Mouse (Mus musculus) forebrain, postnatal 0 days (tissue): ENCODE measurements around the gene Ubtf. TPM values are rescaled to one million over a fixed set of nuclear protein-coding genes. Genes with fewer than 3 reads are reported as not detected.

ENCODE experiments used
- ATAC-seq: fragments of 200-750 bp; cut with Nextera tagmentation; 2 replicates; pipeline ENCODE4 v1.8.0; 2017; ENCODE audit warnings: mild to moderate bottlenecking, moderate library complexity
- DNase-seq: peaks from one replicate; pipeline ENCODE4 v3.0.0-alpha.2; 2015
- H3K27ac ChIP-seq: fragments of 300-500 bp; sonication (generic); 2 replicates; pipeline ENCODE4 v1.5.1; 2014; ENCODE audit warnings: low read depth, mild to moderate bottlenecking, antibody characterized with exemption, low read length, moderate library complexity, mixed read lengths
- H3K27me3 ChIP-seq: fragments of 300-500 bp; sonication (generic); 2 replicates; pipeline ENCODE4 v1.6.1; 2014; ENCODE audit warnings: mild to moderate bottlenecking, low read length, mixed read lengths; ENCODE audit not compliant: insufficient read depth
- H3K36me3 ChIP-seq: fragments of 300-500 bp; sonication (generic); 2 replicates; pipeline ENCODE4 v1.6.1; 2014; ENCODE audit warnings: mild to moderate bottlenecking, moderate library complexity; ENCODE audit not compliant: insufficient read depth
- H3K4me1 ChIP-seq: fragments of 300-500 bp; sonication (generic); 2 replicates; pipeline ENCODE4 v1.6.1; 2014; ENCODE audit warnings: antibody characterized with exemption; ENCODE audit not compliant: insufficient read depth
- H3K4me2 ChIP-seq: fragments of 300-500 bp; sonication (generic); 2 replicates; pipeline ENCODE4 v1.6.1; 2014; ENCODE audit warnings: low read depth, mild to moderate bottlenecking, moderate library complexity
- H3K4me3 ChIP-seq: fragments of 300-500 bp; sonication (generic); 2 replicates; pipeline ENCODE4 v1.5.1; 2014; ENCODE audit warnings: low read depth, low read length, mixed read lengths
- H3K9ac ChIP-seq: fragments of 300-500 bp; sonication (generic); 2 replicates; pipeline ENCODE4 v1.6.1; 2014; ENCODE audit warnings: mild to moderate bottlenecking
- H3K9me3 ChIP-seq: fragments of 300-500 bp; sonication (generic); 2 replicates; pipeline ENCODE4 v1.6.1; 2016; ENCODE audit warnings: low read length
- CTCF ChIP-seq: sonication (generic); IDR thresholded peaks from 2 replicates; pipeline ENCODE4 v1.5.1; 2016; ENCODE audit warnings: antibody characterized with exemption, control low read depth, low read depth
- WGBS: fragments of 180-500 bp; shearing (Covaris S2); extraction: QIAGEN DNeasy Blood & Tissue Kit; methylation state at CpG from one replicate; pipeline ENCODE4 v1.1.7; 2014; 5-methylcytosine and 5-hydroxymethylcytosine counted together
- polyA plus RNA-seq: library from polyadenylated mRNA; unstranded; fragments of >200 nt; fragmentation: Nextera tagmentation; extraction: Ambion mirVana; gene quantifications from 2 replicates; pipeline ENCODE4 v1.2.1, GENCODE M21; 2015
- total RNA-seq: library from RNA; depleted of rRNA; stranded (reverse); fragments of >200 nt; gene quantifications from 2 replicates; pipeline ENCODE4 v1.2.3, GENCODE M21; 2014

Gene Ubtf
- total and polyA plus RNA-seq, 2 experiments from 2014 or later = 78.7 to 94.3 TPM

GRCm38 (mm10) chr11:102308104-102308503 lies 11.4 kb downstream of the Ubtf start:
- no peak for TF ChIP-seq CTCF
- Histone ChIP-seq H3K4me1 (no peaks in the 10 kb centered on the region), H3K36me3 (peaks cover 47% of the 10 kb centered on the region), H3K9me3 (no peaks in the 10 kb centered on the region), H3K27me3 (no peaks in the 10 kb centered on the region), H3K27ac (no peak overlapping the region), H3K4me3 (no peak overlapping the region), H3K9ac (no peak overlapping the region), H3K4me2 (no peak overlapping the region)
- no peak for DNase-seq
- WGBS = 87% methylated on average over 9 of the region's 9 CpGs
- no peak for ATAC-seq

GRCm38 (mm10) chr11:102305359-102305758 lies 14.2 kb downstream of the Ubtf start:
- peaks cover 31% of the 10 kb centered on the region for H3K36me3 ChIP-seq
- no peak overlapping the region for H3K4me2 ChIP-seq
- WGBS = 68% methylated on average over 3 of the region's 3 CpGs
- no peak overlapping the region for H3K27ac ChIP-seq
- H3K4me3 ChIP-seq = no peak overlapping the region
- TF ChIP-seq CTCF = no peak
- no peaks in the 10 kb centered on the region for H3K4me1 ChIP-seq
- no peaks in the 10 kb centered on the region for H3K27me3 ChIP-seq
- no peak for ATAC-seq
- no peaks in the 10 kb centered on the region for H3K9me3 ChIP-seq
- H3K9ac ChIP-seq = no peak overlapping the region
- no peak for DNase-seq

GRCm38 (mm10) chr11:102304141-102304540 lies 15.4 kb downstream of the Ubtf start:
- no peak for TF ChIP-seq CTCF
- H3K4me2 ChIP-seq = no peak overlapping the region
- no peaks in the 10 kb centered on the region for H3K27me3 ChIP-seq
- H3K27ac ChIP-seq = no peak overlapping the region
- no peak overlapping the region for H3K9ac ChIP-seq
- DNase-seq (no peak), ATAC-seq (no peak)
- no peaks in the 10 kb centered on the region for H3K9me3 ChIP-seq
- peaks cover 24% of the 10 kb centered on the region for H3K36me3 ChIP-seq
- H3K4me3 ChIP-seq = no peak overlapping the region
- 35% methylated on average over 2 of the region's 2 CpGs for WGBS
- H3K4me1 ChIP-seq = no peaks in the 10 kb centered on the region

- Histone ChIP-seq H3K4me3 (no peak overlapping the region), H3K9me3 (no peaks in the 10 kb centered on the region), H3K4me1 (peaks cover 5% of the 10 kb centered on the region), H3K27me3 (no peaks in the 10 kb centered on the region), H3K4me2 (no peak overlapping the region), H3K9ac (no peak overlapping the region), H3K36me3 (no peaks in the 10 kb centered on the region), H3K27ac (no peak overlapping the region)
- no peak for ATAC-seq
- peak; percentile 78 for DNase-seq
- 10% methylated on average over 1 of the region's 1 CpGs for WGBS
- peak; percentile 73 for TF ChIP-seq CTCF
These were observed 19.7 kb downstream of the Ubtf start for GRCm38 (mm10) chr11:102299839-102300238.

- DNase-seq = no peak
- WGBS = 26% methylated on average over 27 of the region's 27 CpGs
- peak; percentile 3; the same call in 1 of the 2 replicates for ATAC-seq
- Histone ChIP-seq H3K9me3 (no peaks in the 10 kb centered on the region), H3K9ac (peak overlapping the region; percentile 84), H3K36me3 (peaks cover 12% of the 10 kb centered on the region), H3K27me3 (no peaks in the 10 kb centered on the region), H3K4me2 (peak overlapping the region; percentile 86), H3K27ac (peak overlapping the region; percentile 97), H3K4me1 (peaks cover 8% of the 10 kb centered on the region), H3K4me3 (peak overlapping the region; percentile 90)
- TF ChIP-seq CTCF = no peak
These were observed 21.7 kb downstream of the Ubtf start for GRCm38 (mm10) chr11:102297577-102298556.

GRCm38 (mm10) chr11:102296491-102297472 lies 22.8 kb downstream of the Ubtf start, which contains the start of gene Atxn7l3:
Gene Atxn7l3 (minus strand): TSS chr11:102296631.
- Histone ChIP-seq H3K4me1 (peaks cover 8% of the 10 kb centered on the region), H3K9me3 (no peaks in the 10 kb centered on the region), H3K27me3 (no peaks in the 10 kb centered on the region), H3K27ac (peak within 1 kb of the TSS; percentile 97), H3K36me3 (peaks cover 23% of the 10 kb centered on the region), H3K4me3 (peak within 1 kb of the TSS; percentile 90), H3K9ac (peak within 1 kb of the TSS; percentile 84), H3K4me2 (peak within 1 kb of the TSS; percentile 86)
- 4% methylated on average over 75 of the region's 125 CpGs for WGBS
- peak; percentile 6; the same call in 1 of the 2 replicates for TF ChIP-seq CTCF
- peak; percentile 95 for ATAC-seq
- DNase-seq = peak; percentile 98
